Comparison of ENCODE assay signal across 9 mouse cellular contexts in genomic region chr2:144009081-144009480, GRCm38 (mm10). TPM values are rescaled to one million over a fixed set of nuclear protein-coding genes. Genes with fewer than 3 reads are reported as not detected.
DNase-seq lines count a peak whose midpoint lies in the region; ATAC-seq and TF ChIP-seq lines count a peak whose summit lies in the region.
"Had no signal": no experiment of that assay in that cellular context is flagged by ENCODE, and none has a peak within 500 bp of the region (broad histone marks: within the 10 kb centered on the region; RNA-seq: fewer than 3 reads in every experiment).

No protein-coding gene starts in this region.

- peaks cover 59% of the 10 kb centered on the region for H3K4me1 ChIP-seq in heart, embryonic 13.5 days
- peaks cover 6% of the 10 kb centered on the region for H3K4me1 ChIP-seq in ES-Bruce4 (ENCODE audit: control insufficient read depth, insufficient read depth, low read length)
- peaks cover 40% of the 10 kb centered on the region for H3K4me1 ChIP-seq in hindbrain, embryonic 13.5 days (replicated peaks)

- H3K27ac ChIP-seq in heart, embryonic 13.5 days (replicated peaks), result no peak overlapping the region
- no peak overlapping the region for H3K27ac ChIP-seq in ES-Bruce4 (ENCODE audit: insufficient read depth, low read length)
- H3K27ac ChIP-seq in hindbrain, embryonic 13.5 days, result no peak overlapping the region
- peak overlapping the region; percentile 95 for H3K27ac ChIP-seq in macrophage

- no peak for TF ChIP-seq POLR2A in ES-Bruce4 (IDR thresholded peaks at IDR 0.05; ENCODE audit: insufficient read depth, low read length)

- 70% methylated on average over 1 of the region's 1 CpGs for WGBS in heart, embryonic 13.5 days
- 90% methylated on average over 1 of the region's 1 CpGs for WGBS in hindbrain, embryonic 13.5 days
- 13% methylated on average over 1 of the region's 1 CpGs for WGBS in macrophage (ENCODE audit: missing documents)

- peak overlapping the region; percentile 99 for H3K4me3 ChIP-seq in heart, embryonic 13.5 days
- H3K4me3 ChIP-seq in ES-Bruce4 (ENCODE audit: low read depth, low read length) (no peak overlapping the region; the same call in 1 of the 2 replicates), macrophage (ENCODE audit: inconsistent target) (peak overlapping the region; percentile 43; the same call in 1 of the 2 replicates)
- peak overlapping the region; percentile 90; the same call in 1 of the 2 replicates for H3K4me3 ChIP-seq in hindbrain, embryonic 13.5 days

- no peak for DNase-seq in heart, postnatal 10 days
- no peak for DNase-seq in frontal cortex, postnatal 36 days (ENCODE audit: low spot score in 2 of 2)
- DNase-seq in cerebellum, adult 8-10 months, result no peak
- no peak for DNase-seq in cerebellum, postnatal 25 days
- DNase-seq: right cerebral cortex, postnatal 4 days had no signal

- peaks cover 51% of the 10 kb centered on the region for H3K79me2 ChIP-seq in macrophage (ENCODE audit: inconsistent target)

- intact Hi-C loops in heart, postnatal 10 days (cut with DNase I), result loop anchor here (5.0 kb wide), 2 partner anchors 188 to 278 kb away; no protein-coding TSS in a partner anchor

- peak overlapping the region; percentile 98; the same call in 1 of the 2 replicates for H3K9ac ChIP-seq in heart, embryonic 13.5 days
- peak overlapping the region; percentile 99 for H3K9ac ChIP-seq in ES-Bruce4 (ENCODE audit: low read depth, poor library complexity, severe bottlenecking)
- no peak overlapping the region for H3K9ac ChIP-seq in hindbrain, embryonic 13.5 days

- no peak for TF ChIP-seq EP300 in ES-Bruce4 (IDR thresholded peaks at IDR 0.05; ENCODE audit: insufficient read depth, low read depth, low read length)

- H3K27me3 ChIP-seq in heart, embryonic 13.5 days (replicated peaks), result no peaks in the 10 kb centered on the region
- no peaks in the 10 kb centered on the region for H3K27me3 ChIP-seq in ES-Bruce4 (ENCODE audit: control insufficient read depth, insufficient read depth, low read length, poor library complexity, severe bottlenecking)
- H3K27me3 ChIP-seq in hindbrain, embryonic 13.5 days, result no peaks in the 10 kb centered on the region

- no peak for ATAC-seq in heart, embryonic 13.5 days (ENCODE audit: extremely low read depth, insufficient number of reproducible peaks, low FRiP score, low TSS enrichment)
- no peak for ATAC-seq in hindbrain, embryonic 13.5 days (ENCODE audit: low FRiP score)

- H3K4me2 ChIP-seq in heart, embryonic 13.5 days, result peak overlapping the region; percentile 82
- H3K4me2 ChIP-seq in hindbrain, embryonic 13.5 days, result peak overlapping the region; percentile 62; the same call in 1 of the 2 replicates

- no peaks in the 10 kb centered on the region for H3K9me3 ChIP-seq in heart, embryonic 13.5 days
- no peaks in the 10 kb centered on the region for H3K9me3 ChIP-seq in ES-Bruce4 (replicated peaks; ENCODE audit: control insufficient read depth, insufficient read depth, low read length, poor library complexity, severe bottlenecking)
- H3K9me3 ChIP-seq in hindbrain, embryonic 13.5 days, result no peaks in the 10 kb centered on the region

- peaks cover 17% of the 10 kb centered on the region for H3K36me3 ChIP-seq in heart, embryonic 13.5 days
- peaks cover 19% of the 10 kb centered on the region for H3K36me3 ChIP-seq in ES-Bruce4 (ENCODE audit: control insufficient read depth, insufficient read depth, low read length, poor library complexity, severe bottlenecking)
- no peaks in the 10 kb centered on the region for H3K36me3 ChIP-seq in hindbrain, embryonic 13.5 days
- H3K36me3 ChIP-seq in macrophage (ENCODE audit: inconsistent target), result no peaks in the 10 kb centered on the region

- TF ChIP-seq CTCF in ES-Bruce4 (IDR thresholded peaks at IDR 0.05; ENCODE audit: low read depth, low read length), result no peak

RNA-seq across cellular contexts. Expression of gene Rrbp1, which starts 2.0 kb away (rescaled TPM):
- 61.7 and 65.1 TPM in 2 replicates for polyA plus RNA-seq in heart, embryonic 13.5 days (2015; fragmentation: Nextera tagmentation; extraction: Ambion mirVana)
- total RNA-seq in heart, postnatal 10 days (2021), result 100 to 1,000 TPM; 147 to 160 TPM
- 446 and 451 TPM in 2 replicates for polyA plus RNA-seq in ES-Bruce4 (2011; ENCODE audit: insufficient read depth, insufficient read length, low read depth, missing spikeins)
- polyA plus RNA-seq in hindbrain, embryonic 13.5 days (2015; fragmentation: Nextera tagmentation; extraction: Ambion mirVana), result 37.3 and 40.0 TPM in 2 replicates
- total RNA-seq in macrophage (2018; cell fraction: chromatin; rRNA removed), result 1,000 to 10,000 TPM in 16 of 26 experiments, 100 to 1,000 TPM in 10; 593 to 1,756 (median 1,078) TPM
- 100 to 1,000 TPM; 326 to 901 (median 520) TPM for total RNA-seq in macrophage (2018; cell fraction: cytosol; rRNA removed)
- 1,000 to 10,000 TPM in 10 of 26 experiments, 100 to 1,000 TPM in 16; 519 to 1,296 (median 882) TPM for total RNA-seq in macrophage (2018; cell fraction: nucleus; rRNA removed)
- polyA plus RNA-seq in macrophage (2018), result 324 to 943 TPM (median 383 TPM) in 3 replicates

RNA-seq across cellular contexts. Expression of gene Banf2, which starts 23.8 kb away (rescaled TPM):
- not detected in 2 replicates for polyA plus RNA-seq in heart, embryonic 13.5 days (2015; fragmentation: Nextera tagmentation; extraction: Ambion mirVana)
- total RNA-seq in heart, postnatal 10 days (2021), result not detected
- polyA plus RNA-seq in ES-Bruce4 (2011; ENCODE audit: insufficient read depth, insufficient read length, low read depth, missing spikeins), result not detected in 2 replicates
- polyA plus RNA-seq in hindbrain, embryonic 13.5 days (2015; fragmentation: Nextera tagmentation; extraction: Ambion mirVana), result not detected in 2 replicates
- not detected for total RNA-seq in macrophage (2018; cell fraction: chromatin; rRNA removed)
- not detected for total RNA-seq in macrophage (2018; cell fraction: cytosol; rRNA removed)
- total RNA-seq in macrophage (2018; cell fraction: nucleus; rRNA removed), result not detected
- polyA plus RNA-seq in macrophage (2018), result not detected in 3 replicates
